Mouse (Mus musculus) heart, postnatal 36 days (tissue): ENCODE measurements around the gene Spata13. TPM values are rescaled to one million over a fixed set of nuclear protein-coding genes. Genes with fewer than 3 reads are reported as not detected.

Experiments used
- DNase-seq, 2 experiments: peaks; one replicate each; pipeline ENCODE4 v3.0.0; 2021 to 2022
- intact Hi-C: fragments of 180-260 bp; cut with DNase I; formaldehyde crosslinking; loops from one replicate; pipeline ENCODE4 v1.15.1; 2025
- total RNA-seq, 2 experiments: library from RNA; stranded (reverse); gene quantifications; 2 replicates each; pipeline ENCODE4 v1.2.3; 2021

Spata13 gene
- total RNA-seq, 2 experiments from 2014 or later: 13.5 to 16.4 TPM

DNA sequence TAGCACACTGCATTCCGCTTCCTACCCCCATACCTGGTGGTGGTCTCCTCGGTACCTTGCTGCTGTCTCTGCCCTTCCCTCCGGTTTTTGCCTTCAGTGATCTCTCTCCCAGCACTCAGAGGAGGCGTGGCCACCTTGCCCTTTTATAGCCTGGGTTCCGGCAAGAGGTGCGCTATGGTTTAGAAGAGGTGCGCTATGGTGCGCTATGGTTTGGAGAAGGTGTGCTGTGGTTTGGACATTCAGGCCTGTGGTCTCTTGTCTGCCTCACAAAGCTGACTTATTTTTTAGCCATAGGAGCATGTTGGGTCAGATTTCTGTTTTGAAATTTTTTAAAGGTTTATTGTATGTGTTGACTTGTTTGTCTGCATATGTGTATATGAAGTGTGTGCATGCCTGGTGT, 176.1 kb downstream of the Spata13 start:
- intact Hi-C loops: no loop called here
- DNase-seq: no peak

DNA sequence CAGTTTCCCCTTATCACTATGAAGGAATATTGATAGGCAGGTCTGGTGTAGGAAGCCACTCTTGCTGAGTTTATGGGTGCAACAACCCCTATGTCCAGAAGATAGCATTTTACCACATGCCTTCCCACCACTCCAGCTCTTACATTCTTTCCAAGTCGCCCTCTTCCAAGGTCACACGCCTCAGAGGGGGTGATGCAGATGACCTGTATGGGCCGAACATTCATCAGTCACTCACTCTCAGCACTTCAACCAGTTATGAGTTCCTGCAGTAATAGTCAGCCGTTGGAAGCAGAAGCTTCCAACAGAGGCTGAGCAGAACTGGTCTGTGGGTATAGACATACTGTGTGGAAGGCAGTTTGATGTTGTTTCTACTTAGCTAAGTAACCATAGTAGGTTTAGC, 177.7 kb downstream of the Spata13 start:
- DNase-seq: no peak
- intact Hi-C loops: no loop called here

Other genes starting within 250 kb of the Spata13 start
- gene C1qtnf9, start 134.1 kb downstream of the Spata13 start, total RNA-seq: 10 to 100 TPM; 36.8 to 68.6 TPM
- gene Mipep, start 150.6 kb downstream of the Spata13 start, total RNA-seq: 10 to 100 TPM; 61.9 to 62.4 TPM